Comparison of ENCODE assay signal across 9 mouse cellular contexts in the genomic region with DNA sequence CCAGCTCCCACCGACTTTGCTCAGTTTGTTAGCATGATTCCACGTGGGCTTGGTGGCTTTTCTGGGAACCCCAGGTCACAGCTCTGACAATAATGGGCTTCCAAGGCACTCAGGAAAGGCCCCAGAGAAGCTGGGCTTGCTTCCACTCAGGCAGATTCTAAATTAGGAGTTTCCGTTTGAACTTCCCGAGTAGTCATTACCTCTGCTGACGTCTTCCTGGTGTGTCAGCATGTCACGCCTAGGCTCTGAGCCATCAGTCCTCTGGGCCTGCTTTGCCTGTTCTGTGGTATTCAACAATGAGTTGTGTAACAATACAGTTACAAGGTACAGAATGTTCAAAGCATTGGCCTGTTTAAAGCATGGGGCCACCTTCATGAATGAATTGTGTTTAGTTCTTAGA. TPM values are rescaled to one million over a fixed set of nuclear protein-coding genes. Genes with fewer than 3 reads are reported as not detected.
DNase-seq lines count a peak whose midpoint lies in the region; ATAC-seq and TF ChIP-seq lines count a peak whose summit lies in the region.
"Had no signal": no experiment of that assay in that cellular context is flagged by ENCODE, and none has a peak within 500 bp of the region (broad histone marks: within the 10 kb centered on the region; RNA-seq: fewer than 3 reads in every experiment).

No protein-coding gene starts in this region.

- peaks cover 1% of the 10 kb centered on the region for H3K4me1 ChIP-seq in stomach, postnatal 0 days (replicated peaks; ENCODE audit: control insufficient read depth, insufficient read depth)
- peaks cover 24% of the 10 kb centered on the region for H3K4me1 ChIP-seq in forebrain, embryonic 12.5 days

- 54% methylated on average over 6 of the region's 6 CpGs for WGBS in stomach, postnatal 0 days
- WGBS in forebrain, embryonic 12.5 days = 80% methylated on average over 6 of the region's 6 CpGs

- peak; percentile 27 for TF ChIP-seq EP300 in stomach, postnatal 0 days (optimal IDR thresholded peaks at IDR 0.05)

- no peaks in the 10 kb centered on the region for H3K27me3 ChIP-seq in stomach, postnatal 0 days (ENCODE audit: control insufficient read depth, insufficient read depth, low read length)
- H3K27me3 ChIP-seq in forebrain, embryonic 12.5 days = peaks cover 40% of the 10 kb centered on the region

- no peak for ATAC-seq in stomach, postnatal 0 days (ENCODE audit: low FRiP score, low TSS enrichment)
- ATAC-seq in forebrain, embryonic 12.5 days (ENCODE audit: low FRiP score) = no peak
- no peak for ATAC-seq in frontal cortex, adult (ENCODE audit: low TSS enrichment)

- H3K4me2 ChIP-seq in stomach, postnatal 0 days (replicated peaks; ENCODE audit: low read depth) = no peak overlapping the region
- no peak overlapping the region for H3K4me2 ChIP-seq in forebrain, embryonic 12.5 days

- no peak overlapping the region for H3K9ac ChIP-seq in stomach, postnatal 0 days (ENCODE audit: low read length)
- H3K9ac ChIP-seq in forebrain, embryonic 12.5 days = no peak overlapping the region
- H3K9ac ChIP-seq: limb, embryonic 12.5 days had no signal

- no peak overlapping the region for H3K4me3 ChIP-seq in stomach, postnatal 0 days (ENCODE audit: low read depth, low read length)
- H3K4me3 ChIP-seq in forebrain, embryonic 12.5 days (replicated peaks) = no peak overlapping the region
- H3K4me3 ChIP-seq: limb, embryonic 12.5 days had no signal

- H3K36me3 ChIP-seq in stomach, postnatal 0 days (ENCODE audit: control insufficient read depth, insufficient read depth, low read length) = peaks cover 2% of the 10 kb centered on the region; the same call in 1 of the 2 replicates
- no peaks in the 10 kb centered on the region for H3K36me3 ChIP-seq in forebrain, embryonic 12.5 days (replicated peaks)

- peak; percentile 13 for DNase-seq in embryo, embryonic 10 days (ENCODE audit: low spot score)
- DNase-seq in embryo, embryonic 9.5 days (ENCODE audit: extremely low spot score) = no peak
- DNase-seq in 3T3-L1 (ENCODE audit: low read depth, low spot score) = peak; percentile 14
- peak; percentile 90 for DNase-seq in heart, adult 8-10 months (ENCODE audit: low spot score)
- DNase-seq in kidney, postnatal 14 days = peak; percentile 82
- no peak for DNase-seq in stomach, postnatal 0 days (ENCODE audit: low spot score)

- TF ChIP-seq CTCF in stomach, postnatal 0 days (IDR thresholded peaks at IDR 0.05; ENCODE audit: low read depth) = no peak

- no peaks in the 10 kb centered on the region for H3K9me3 ChIP-seq in stomach, postnatal 0 days (ENCODE audit: control insufficient read depth, low read length)
- H3K9me3 ChIP-seq in forebrain, embryonic 12.5 days = no peaks in the 10 kb centered on the region
- H3K9me3 ChIP-seq: limb, embryonic 12.5 days had no signal

- peak overlapping the region; percentile 61; the same call in 1 of the 2 replicates for H3K27ac ChIP-seq in stomach, postnatal 0 days (replicated peaks)
- no peak overlapping the region for H3K27ac ChIP-seq in forebrain, embryonic 12.5 days

RNA-seq across cellular contexts. Expression of a gene that starts 7.4 kb away (rescaled TPM):
- 10 to 100 TPM; 31.6 to 43.0 (median 38.9) TPM for total RNA-seq in heart, adult 8-10 months (2022)
- polyA plus RNA-seq in stomach, postnatal 0 days (2015; fragmentation: Nextera tagmentation; extraction: Ambion mirVana) = 96.7 and 102 TPM in 2 replicates
- 14.9 and 20.5 TPM in 2 replicates for polyA plus RNA-seq in forebrain, embryonic 12.5 days (2016; fragmentation: Nextera tagmentation; extraction: Ambion mirVana)

Comparison
In these comparisons a context has a peak if more than half of its experiments do, and no peak if none do; other contexts are left out.
1. DNase-seq: peak in embryo, embryonic 10 days (single experiment), 3T3-L1 (single experiment), heart, adult 8-10 months (single experiment) and kidney, postnatal 14 days (single experiment); none in embryo, embryonic 9.5 days (single experiment) and stomach, postnatal 0 days (single experiment).